Mouse (Mus musculus): ENCODE results near the gene Dlx3. TPM values are rescaled to one million over a fixed set of nuclear protein-coding genes. Genes with fewer than 3 reads are reported as not detected.

The Dlx3 gene
- polyA plus RNA-seq, 1 experiment = 2.0 TPM

DNA sequence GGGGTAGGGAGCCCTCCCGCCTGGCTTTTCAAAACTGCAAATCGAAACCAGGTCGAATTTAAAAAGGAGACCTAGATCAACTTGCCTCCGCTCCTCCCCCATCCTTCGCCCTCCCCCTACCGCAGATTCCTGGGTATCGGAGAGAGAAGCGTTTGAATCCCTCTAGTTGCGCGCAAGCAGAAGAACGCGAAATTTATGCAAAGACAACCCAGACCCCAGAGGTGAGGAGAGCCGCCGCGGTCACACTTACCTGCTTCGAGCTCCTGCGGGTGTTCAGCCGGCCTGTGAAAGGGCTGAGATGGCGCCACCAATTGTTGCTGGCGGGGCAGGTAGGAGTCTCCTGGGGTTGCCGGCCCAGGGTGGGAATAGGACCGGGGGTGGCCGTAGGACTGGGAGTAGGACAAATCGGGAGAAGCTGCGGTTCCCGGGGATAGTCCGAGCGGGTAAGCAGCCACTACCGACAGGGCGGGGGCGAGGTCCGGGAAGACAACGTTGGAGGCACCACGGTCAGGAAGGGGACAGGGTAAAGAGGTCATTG is 25.1 kb downstream of the Dlx3 start:
- peak; percentile 23 for DNase-seq
- 2% methylated on average over 34 of the region's 34 CpGs for WGBS

DNA sequence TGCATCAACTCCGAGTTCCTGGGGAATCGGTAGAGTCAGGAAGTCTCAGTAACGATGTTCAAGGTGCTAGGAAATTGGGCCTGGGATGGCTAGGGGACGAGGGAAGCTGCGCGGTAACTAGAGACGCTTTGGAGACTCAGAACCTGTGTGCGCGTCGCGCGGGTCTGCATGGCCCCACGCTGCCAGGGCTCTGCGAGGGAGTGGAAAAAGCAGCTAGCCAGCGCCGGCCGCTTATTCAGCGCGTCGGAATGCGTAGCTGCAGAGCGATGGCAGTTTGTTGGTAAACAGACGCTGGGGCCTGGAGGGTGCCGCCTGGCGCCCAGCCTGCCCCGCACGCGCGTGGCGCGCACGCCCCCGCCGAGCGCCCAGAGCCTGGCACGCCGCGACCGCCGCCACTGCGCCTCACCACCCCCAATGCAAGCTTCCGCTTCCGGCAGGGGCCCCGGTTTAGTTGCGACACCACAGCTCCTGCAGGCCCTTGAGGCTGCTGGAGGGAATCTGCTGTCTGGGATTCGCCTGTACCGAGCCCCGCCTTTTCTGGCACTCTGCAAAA is 26.0 kb downstream of the Dlx3 start, which contains the start of gene Dlx4:
Gene Dlx4, minus strand, starts transcription at position 413 of the 553 bp plus-strand sequence.
- TF ChIP-seq POLR2A (IDR thresholded peaks at IDR 0.05; ENCODE audit: borderline replicate concordance, extremely low read depth, low read depth, low read length) = no peak
- no peak for TF ChIP-seq CTCF (IDR thresholded peaks at IDR 0.05; ENCODE audit: insufficient read depth, low read length)
- Histone ChIP-seq H3K4me3 (replicated peaks; ENCODE audit: extremely low read depth, low read depth, low read length) (peak within 1 kb of the TSS; percentile 39), H3K4me1 (ENCODE audit: control insufficient read depth, insufficient read depth, low read length) (peaks cover 13% of the 10 kb centered on the region)
- WGBS = 1% methylated on average over 48 of the region's 48 CpGs
- DNase-seq = peak; percentile 47

More for the DNA sequence above, 25.1 kb downstream of the Dlx3 start:
- Histone ChIP-seq H3K4me1 (ENCODE audit: control insufficient read depth, insufficient read depth, low read length) (peaks cover 11% of the 10 kb centered on the region), H3K4me3 (replicated peaks; ENCODE audit: extremely low read depth, low read depth, low read length) (peak overlapping the region; percentile 24)
- TF ChIP-seq POLR2A (IDR thresholded peaks at IDR 0.05; ENCODE audit: borderline replicate concordance, extremely low read depth, low read depth, low read length) = no peak
- no peak for TF ChIP-seq CTCF (IDR thresholded peaks at IDR 0.05; ENCODE audit: insufficient read depth, low read length)

DNA sequence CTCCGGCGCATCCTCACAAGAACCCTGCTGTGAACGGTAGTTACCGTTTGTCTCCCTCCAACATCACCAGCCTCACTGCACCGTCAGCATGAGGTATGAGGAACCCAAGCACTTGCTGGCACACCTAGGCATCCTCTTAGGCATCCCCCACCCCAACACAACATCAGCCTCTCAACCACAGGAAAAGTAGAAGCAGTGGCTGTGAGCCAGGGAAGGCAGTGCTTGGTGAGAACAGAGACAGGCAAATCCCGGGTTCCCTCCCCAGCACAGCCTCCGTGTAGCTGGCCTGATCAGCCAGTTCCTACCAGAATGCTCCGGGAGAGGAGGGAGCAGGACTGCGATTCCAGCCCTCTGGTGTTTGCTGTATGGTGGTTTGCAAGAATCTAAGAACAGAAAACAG is 28.8 kb downstream of the Dlx3 start:
- H3K4me1 ChIP-seq (ENCODE audit: control insufficient read depth, insufficient read depth, low read length) = peaks cover 10% of the 10 kb centered on the region
- 8% methylated on average over 9 of the region's 9 CpGs for WGBS
- no peak for DNase-seq
- TF ChIP-seq POLR2A (IDR thresholded peaks at IDR 0.05; ENCODE audit: borderline replicate concordance, extremely low read depth, low read depth, low read length) (no peak), CTCF (IDR thresholded peaks at IDR 0.05; ENCODE audit: insufficient read depth, low read length) (no peak)
- H3K4me3 ChIP-seq (replicated peaks; ENCODE audit: extremely low read depth, low read depth, low read length) = no peak overlapping the region

DNA sequence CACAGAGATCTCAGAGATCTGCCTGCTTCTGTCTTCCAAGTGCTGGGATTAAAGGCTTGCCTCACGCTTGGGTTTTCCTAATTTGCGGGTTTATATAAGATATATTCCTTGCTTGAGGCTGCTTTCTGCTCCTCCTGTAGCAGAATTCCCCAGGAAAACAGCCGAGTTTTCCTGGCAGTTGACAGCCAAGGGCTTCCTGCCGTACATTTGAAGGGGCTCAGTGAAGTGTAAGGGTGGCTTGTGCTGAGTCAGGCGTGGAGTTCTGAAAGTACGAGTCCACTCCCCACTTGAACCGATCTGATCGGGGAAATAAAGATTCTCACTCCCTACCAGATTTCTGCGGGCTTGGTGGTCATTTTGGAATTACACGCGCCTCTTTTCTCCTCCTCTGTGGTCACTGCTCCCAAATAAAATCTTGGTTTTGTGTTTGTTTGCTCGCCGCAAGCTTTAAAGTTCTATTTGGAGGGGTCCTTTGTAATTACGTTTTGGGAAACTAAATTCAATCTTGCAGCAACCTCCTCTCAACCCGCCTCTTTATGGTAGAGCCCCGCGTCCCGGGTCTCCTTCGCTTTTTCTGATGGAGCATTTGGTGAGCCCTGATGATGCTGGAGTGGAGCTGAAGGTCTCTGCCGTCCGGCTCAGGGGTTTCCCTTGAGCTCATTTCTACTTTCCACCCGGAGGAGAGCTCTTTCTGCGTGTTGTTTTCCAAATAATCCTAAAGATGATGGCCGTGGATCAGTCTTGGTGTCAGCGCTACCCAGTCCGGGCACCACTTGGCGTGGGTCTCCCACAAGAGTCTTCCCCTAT is 29.7 kb downstream of the Dlx3 start:
- 7% methylated on average over 27 of the region's 27 CpGs for WGBS
- H3K4me1 ChIP-seq (ENCODE audit: control insufficient read depth, insufficient read depth, low read length) = peaks cover 10% of the 10 kb centered on the region
- H3K4me3 ChIP-seq (replicated peaks; ENCODE audit: extremely low read depth, low read depth, low read length) = no peak overlapping the region
- no peak for TF ChIP-seq CTCF (IDR thresholded peaks at IDR 0.05; ENCODE audit: insufficient read depth, low read length)
- TF ChIP-seq POLR2A (IDR thresholded peaks at IDR 0.05; ENCODE audit: borderline replicate concordance, extremely low read depth, low read depth, low read length) = no peak
- no peak for DNase-seq

DNA sequence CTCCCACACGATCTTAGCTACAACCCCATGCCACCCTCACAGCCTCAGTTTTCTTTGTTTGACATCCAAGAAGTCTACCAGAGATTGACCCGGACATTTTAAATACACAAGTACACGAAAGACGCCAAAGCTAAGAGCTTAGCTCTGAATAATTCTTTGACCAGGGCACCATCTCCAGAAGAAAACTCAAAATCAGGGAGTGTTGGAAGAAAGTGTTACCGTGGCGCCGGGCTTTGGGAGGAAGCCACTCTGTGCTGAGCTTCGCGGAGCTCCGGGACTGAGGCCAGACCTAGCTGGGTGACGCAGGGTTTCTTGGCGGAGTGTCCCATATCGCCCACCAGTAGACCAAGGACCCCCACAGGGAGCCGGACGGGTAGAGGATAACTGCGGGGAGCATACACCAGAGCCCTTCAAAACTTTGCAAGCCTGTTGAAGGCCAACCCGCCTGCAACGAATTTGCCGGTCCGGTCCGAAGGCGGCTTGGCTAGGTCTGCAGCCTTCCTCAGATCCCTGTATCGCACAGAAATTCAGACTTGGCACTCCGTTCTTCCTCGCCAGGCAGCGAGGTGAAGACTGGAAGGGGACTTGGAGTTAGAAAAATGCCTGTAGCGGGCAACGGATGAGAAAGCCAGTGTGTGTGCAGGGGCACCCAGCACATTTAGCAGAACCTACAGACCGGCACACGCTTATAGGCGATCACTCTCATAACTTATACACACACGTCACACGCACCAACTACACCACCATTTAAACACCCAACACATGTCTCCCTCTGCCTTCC is 30.5 kb downstream of the Dlx3 start:
- no peak for DNase-seq
- H3K4me1 ChIP-seq (ENCODE audit: control insufficient read depth, insufficient read depth, low read length) = peaks cover 6% of the 10 kb centered on the region
- no peak for TF ChIP-seq CTCF (IDR thresholded peaks at IDR 0.05; ENCODE audit: insufficient read depth, low read length)
- 5% methylated on average over 33 of the region's 33 CpGs for WGBS
- no peak overlapping the region for H3K4me3 ChIP-seq (replicated peaks; ENCODE audit: extremely low read depth, low read depth, low read length)

DNA sequence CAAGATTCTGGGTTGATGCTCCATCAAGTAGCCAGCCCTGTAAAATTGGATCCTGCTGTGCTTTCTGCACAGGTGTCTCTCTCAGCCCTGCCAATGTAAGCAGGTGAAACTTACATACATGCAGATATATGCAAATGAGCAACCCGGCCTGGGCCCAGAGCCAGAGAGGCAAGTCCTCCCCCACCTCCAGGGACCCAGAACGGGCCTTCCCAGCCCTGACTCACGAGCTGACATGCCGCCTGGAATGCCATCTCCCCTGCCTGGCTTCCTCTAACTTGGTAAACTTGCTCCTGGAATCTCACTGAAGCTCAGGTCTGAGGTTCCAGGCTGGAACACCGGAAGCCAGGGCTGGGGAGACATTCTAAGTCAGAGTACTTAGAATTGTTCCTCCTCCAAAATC is 33.2 kb downstream of the Dlx3 start:
- H3K4me1 ChIP-seq (ENCODE audit: control insufficient read depth, insufficient read depth, low read length) = 0 out of 2 replicates have a peak, but pooled peaks cover 2% of the 10 kb centered on the region
- H3K4me3 ChIP-seq (replicated peaks; ENCODE audit: extremely low read depth, low read depth, low read length) = no peak overlapping the region
- DNase-seq = no peak
- no peak for TF ChIP-seq CTCF (IDR thresholded peaks at IDR 0.05; ENCODE audit: insufficient read depth, low read length)
- no peak for TF ChIP-seq POLR2A (IDR thresholded peaks at IDR 0.05; ENCODE audit: borderline replicate concordance, extremely low read depth, low read depth, low read length)
- WGBS = 55% methylated on average over 5 of the region's 5 CpGs

DNA sequence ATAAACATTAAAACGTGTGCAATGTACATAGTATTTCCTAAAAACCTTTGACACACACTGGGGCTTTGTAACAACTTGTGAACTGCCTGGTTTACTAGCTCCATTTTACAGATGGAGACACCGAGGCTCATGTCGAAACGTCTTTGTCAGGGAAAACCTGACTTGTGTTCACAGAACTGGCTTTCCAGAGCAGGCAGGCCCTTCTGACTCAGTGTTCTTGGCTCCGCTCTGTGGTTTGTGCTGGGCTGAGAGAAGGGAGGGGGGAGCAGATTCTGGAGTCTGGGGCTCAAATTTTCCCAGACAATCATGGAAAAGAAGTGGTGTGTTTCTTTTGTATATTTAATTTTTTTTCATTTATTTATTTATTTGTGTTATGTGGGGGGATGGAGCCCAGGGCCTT is 33.8 kb downstream of the Dlx3 start:
- 0 out of 2 replicates have a peak, but pooled peaks cover 2% of the 10 kb centered on the region for H3K4me1 ChIP-seq (ENCODE audit: control insufficient read depth, insufficient read depth, low read length)

DNA sequence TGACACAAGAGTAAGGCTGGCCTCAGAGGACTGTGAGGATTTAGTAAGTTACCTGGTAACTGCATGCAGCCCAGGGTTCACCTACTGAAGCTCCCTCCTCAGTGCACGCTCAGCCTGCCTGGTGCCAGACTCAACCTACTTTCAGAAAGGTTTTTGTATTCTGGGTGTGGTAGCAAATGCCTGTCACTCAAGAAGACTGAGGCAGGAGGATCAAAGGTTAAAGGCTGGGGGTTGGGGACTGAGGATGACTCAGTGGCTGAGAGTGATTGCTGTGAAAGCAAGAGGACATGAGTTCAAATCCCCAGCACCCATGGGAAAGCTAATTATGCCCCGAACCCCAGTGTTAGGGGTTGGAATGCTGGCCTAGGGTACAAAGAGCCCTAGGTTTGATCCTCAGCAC is 35.6 kb downstream of the Dlx3 start:
- H3K4me1 ChIP-seq (ENCODE audit: control insufficient read depth, insufficient read depth, low read length) = 0 out of 2 replicates have a peak, but pooled peaks cover under 1% of the 10 kb centered on the region
- DNase-seq = no peak
- H3K4me3 ChIP-seq (replicated peaks; ENCODE audit: extremely low read depth, low read depth, low read length) = no peak overlapping the region
- 81% methylated on average over 2 of the region's 2 CpGs for WGBS
- TF ChIP-seq POLR2A (IDR thresholded peaks at IDR 0.05; ENCODE audit: borderline replicate concordance, extremely low read depth, low read depth, low read length) (no peak), CTCF (IDR thresholded peaks at IDR 0.05; ENCODE audit: insufficient read depth, low read length) (no peak)

More for the DNA sequence above, 33.8 kb downstream of the Dlx3 start:
- 72% methylated on average over 5 of the region's 5 CpGs for WGBS
- TF ChIP-seq POLR2A (IDR thresholded peaks at IDR 0.05; ENCODE audit: borderline replicate concordance, extremely low read depth, low read depth, low read length) (no peak), CTCF (IDR thresholded peaks at IDR 0.05; ENCODE audit: insufficient read depth, low read length) (no peak)
- DNase-seq = no peak
- no peak overlapping the region for H3K4me3 ChIP-seq (replicated peaks; ENCODE audit: extremely low read depth, low read depth, low read length)

DNA sequence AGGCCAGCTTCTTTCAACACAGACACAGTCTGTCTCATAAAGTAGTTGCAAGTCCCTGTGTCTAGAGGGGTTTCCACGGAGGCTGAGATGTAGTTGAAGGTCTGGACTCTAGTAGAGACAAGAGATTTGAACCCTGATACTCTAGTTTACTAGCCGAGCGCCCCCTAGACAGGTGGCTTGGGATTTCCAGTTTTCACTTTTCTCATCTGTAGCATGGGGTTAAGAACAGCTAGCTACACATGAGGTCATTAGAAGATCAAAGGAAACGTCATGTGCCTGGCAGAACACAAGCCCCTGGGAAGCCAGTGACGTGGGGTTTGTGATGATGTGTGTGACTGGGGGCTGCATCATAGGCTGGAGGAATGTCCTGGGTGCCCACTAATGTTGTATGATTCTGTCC is 37.4 kb downstream of the Dlx3 start:
- H3K4me1 ChIP-seq (ENCODE audit: control insufficient read depth, insufficient read depth, low read length) = no peaks in the 10 kb centered on the region
- H3K4me3 ChIP-seq (replicated peaks; ENCODE audit: extremely low read depth, low read depth, low read length) = no peak overlapping the region
- 62% methylated on average over 5 of the region's 5 CpGs for WGBS
- TF ChIP-seq CTCF (IDR thresholded peaks at IDR 0.05; ENCODE audit: insufficient read depth, low read length) = no peak
- TF ChIP-seq POLR2A (IDR thresholded peaks at IDR 0.05; ENCODE audit: borderline replicate concordance, extremely low read depth, low read depth, low read length) = no peak
- no peak for DNase-seq
